ENCODE assay signal across 26 mouse cellular contexts in genomic region chr12:33144456-33144855, GRCm38 (mm10). TPM values are rescaled to one million over a fixed set of nuclear protein-coding genes. Genes with fewer than 3 reads are reported as not detected.
DNase-seq lines count a peak whose midpoint lies in the region; ATAC-seq and TF ChIP-seq lines count a peak whose summit lies in the region.
"Had no signal": no experiment of that assay in that cellular context is flagged by ENCODE, and none has a peak within 500 bp of the region (broad histone marks: within the 10 kb centered on the region; RNA-seq: fewer than 3 reads in every experiment).

No protein-coding gene starts in this region.

- peak; percentile 43 for DNase-seq in heart, postnatal 4 days
- DNase-seq in heart, postnatal 36 days: no peak
- DNase-seq in lung, embryonic 14.5 days: peak; percentile 65
- DNase-seq in lung, adult 2 months: no peak
- DNase-seq in 3T3-L1 (ENCODE audit: low read depth, low spot score): peak; percentile 47
- DNase-seq in brain, adult 2 months (ENCODE audit: low read depth, low spot score): peak; percentile 29
- no peak for DNase-seq in yolk sac, embryonic 10.5 days (ENCODE audit: low spot score)
- DNase-seq in urinary bladder, postnatal 25 days (ENCODE audit: low spot score): no peak
- DNase-seq: adrenal gland, postnatal 10 days; cerebellum, adult 11-12 months; cerebellum, postnatal 14 days; gastrocnemius, adult 2 months; heart, adult 11 months; kidney, adult 18-20 months; kidney, postnatal 36 days had no signal

- no peak for TF ChIP-seq CTCF in lung, embryonic 14.5 days (IDR thresholded peaks at IDR 0.05; ENCODE audit: low read depth)
- TF ChIP-seq CTCF in lung, adult 2 months (IDR thresholded peaks at IDR 0.05; ENCODE audit: insufficient read depth, low read length): no peak

- no peak overlapping the region for H3K27ac ChIP-seq in lung, embryonic 14.5 days (ENCODE audit: low read depth)
- H3K27ac ChIP-seq: forebrain, embryonic 10.5 days; gastrocnemius, adult 2 months; heart, embryonic 13.5 days; liver, embryonic 14.5 days; macrophage; midbrain, embryonic 10.5 days; stomach, postnatal 0 days had no signal

- peaks cover 13% of the 10 kb centered on the region; the same call in 1 of the 2 replicates for H3K4me1 ChIP-seq in lung, embryonic 14.5 days (ENCODE audit: insufficient read depth)
- peaks cover 6% of the 10 kb centered on the region; the same call in 1 of the 2 replicates for H3K4me1 ChIP-seq in lung, adult 2 months (ENCODE audit: control insufficient read depth, insufficient read depth, low read length)

- no peaks in the 10 kb centered on the region for H3K36me3 ChIP-seq in lung, embryonic 14.5 days (ENCODE audit: insufficient read depth)
- H3K36me3 ChIP-seq: forebrain, embryonic 10.5 days; heart, embryonic 13.5 days; midbrain, embryonic 10.5 days had no signal

- no peaks in the 10 kb centered on the region for H3K9me3 ChIP-seq in lung, embryonic 14.5 days (ENCODE audit: low read depth, low read length)
- H3K9me3 ChIP-seq: forebrain, embryonic 10.5 days; heart, embryonic 13.5 days; midbrain, embryonic 10.5 days had no signal

- 54% methylated on average over 8 of the region's 8 CpGs for WGBS in lung, embryonic 14.5 days
- WGBS in lung, adult 2 months: 46% methylated on average over 8 of the region's 8 CpGs

- H3K4me2 ChIP-seq in lung, embryonic 14.5 days: no peak overlapping the region
- H3K4me2 ChIP-seq: heart, embryonic 13.5 days had no signal

- no peak overlapping the region for H3K9ac ChIP-seq in lung, embryonic 14.5 days
- H3K9ac ChIP-seq: heart, embryonic 13.5 days; liver, embryonic 14.5 days had no signal

- no peak for ATAC-seq in lung, embryonic 14.5 days (ENCODE audit: insufficient read depth)
- ATAC-seq: Patski had no signal

- H3K27me3 ChIP-seq in lung, embryonic 14.5 days (ENCODE audit: insufficient read depth, low read length): 0 out of 2 replicates have a peak, but pooled peaks cover 6% of the 10 kb centered on the region
- H3K27me3 ChIP-seq: Patski had no signal

- intact Hi-C loops in heart, postnatal 36 days (cut with DNase I): no loop called here

- no peak for TF ChIP-seq POLR2A in lung, adult 2 months (IDR thresholded peaks at IDR 0.05; ENCODE audit: borderline replicate concordance, extremely low read depth, low read depth, low read length)

- H3K4me3 ChIP-seq in lung, embryonic 14.5 days (ENCODE audit: low read depth, low read length): no peak overlapping the region
- no peak overlapping the region for H3K4me3 ChIP-seq in lung, adult 2 months (replicated peaks; ENCODE audit: extremely low read depth, low read depth, low read length)
- H3K4me3 ChIP-seq: forebrain, embryonic 10.5 days; gastrocnemius, adult 2 months; heart, embryonic 13.5 days; midbrain, embryonic 10.5 days had no signal

RNA-seq across cellular contexts. Expression of gene Atxn7l1, which starts 3.0 kb away (rescaled TPM):
- total RNA-seq in heart, postnatal 4 days (2021): 10 to 100 TPM; 16.8 to 17.5 TPM
- total RNA-seq in heart, postnatal 36 days (2021): 10 to 100 TPM; 18.3 to 20.5 TPM
- 14.4 and 16.5 TPM in 2 replicates for polyA plus RNA-seq in lung, embryonic 14.5 days (2014; fragmentation: Nextera tagmentation; extraction: Ambion mirVana)
- polyA plus RNA-seq in lung, adult 2 months (2012; rRNA removed): 43.5 and 47.8 TPM in 2 replicates

RNA-seq across cellular contexts. Expression of gene Cdhr3, which starts 51.8 kb away (rescaled TPM):
- not detected for total RNA-seq in heart, postnatal 4 days (2021)
- under 1 TPM in 1 of 2 experiments, not detected in 1; 0.39 TPM for total RNA-seq in heart, postnatal 36 days (2021)
- not detected in 2 replicates for polyA plus RNA-seq in lung, embryonic 14.5 days (2014; fragmentation: Nextera tagmentation; extraction: Ambion mirVana)
- 14.5 and 18.5 TPM in 2 replicates for polyA plus RNA-seq in lung, adult 2 months (2012; rRNA removed)
- total RNA-seq: hematopoietic stem cell, adult 5-6 weeks; monocyte, adult 5-6 weeks had no signal
- polyA plus RNA-seq: C2C12; forebrain, embryonic 10.5 days; liver, embryonic 14.5 days; macrophage; midbrain, embryonic 10.5 days; Patski; urinary bladder, adult 2 months had no signal

Comparison
In these comparisons a context has a peak if more than half of its experiments do, and no peak if none do; other contexts are left out.
1. DNase-seq: peak in heart, postnatal 4 days (single experiment), lung, embryonic 14.5 days (single experiment), 3T3-L1 (single experiment) and brain, adult 2 months (single experiment); none in heart, postnatal 36 days (0 of 2), lung, adult 2 months (single experiment), yolk sac, embryonic 10.5 days (single experiment) and urinary bladder, postnatal 25 days (single experiment).